Mouse (Mus musculus): ENCODE data around the gene Aldh16a1.

DNA sequence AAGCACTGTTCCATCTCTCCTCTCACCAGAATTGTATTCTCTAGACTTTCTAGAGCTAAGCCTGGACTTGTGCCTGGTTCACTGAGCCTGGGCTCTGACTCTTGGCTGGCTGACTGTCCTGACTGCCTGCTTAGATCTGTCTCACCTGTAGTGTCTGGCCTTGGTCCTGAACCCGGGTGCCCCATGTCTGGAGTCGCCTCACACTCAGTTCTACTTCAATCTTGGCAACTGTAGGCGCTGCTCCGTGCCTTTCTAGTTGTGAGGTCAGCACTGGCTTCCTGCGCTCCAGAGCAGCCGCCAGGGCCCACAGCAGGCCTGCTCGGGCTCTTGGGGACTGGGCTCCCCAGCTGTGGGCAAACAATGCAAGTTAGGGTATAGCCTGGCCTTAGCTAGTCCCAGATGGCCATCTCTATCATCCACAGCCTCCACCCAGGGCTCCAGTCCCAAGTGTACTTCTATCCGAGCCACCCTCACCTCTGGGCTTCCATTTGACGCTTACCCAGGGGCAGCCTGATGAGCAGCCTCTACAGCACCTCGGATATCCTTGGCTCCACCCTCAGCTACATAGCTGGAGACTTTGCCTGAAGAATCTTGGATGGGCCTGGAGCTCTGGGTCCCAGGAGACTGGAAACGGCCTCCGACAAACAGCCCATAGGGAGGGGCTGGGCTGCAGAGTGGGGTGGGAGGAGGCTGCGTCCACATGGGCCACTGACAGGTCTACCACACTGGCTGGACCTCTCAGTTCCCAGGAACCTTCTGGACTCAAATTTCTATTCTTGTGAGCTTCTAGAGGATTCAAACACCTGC lies 9.8 kb downstream of the Aldh16a1 start:
- no peak for TF ChIP-seq CTCF (IDR thresholded peaks at IDR 0.05; ENCODE audit: borderline replicate concordance, control insufficient read depth, extremely low read depth, insufficient read depth, low read length, poor library complexity)
- no peak for TF ChIP-seq POLR2A (IDR thresholded peaks at IDR 0.05; ENCODE audit: control insufficient read depth, extremely low read depth, insufficient read depth, low read length, poor library complexity)
